Mouse (Mus musculus) spleen, adult 2 months (tissue): ENCODE results near the gene Rgs3.

Experiments used
- CTCF ChIP-seq: fragments of 200-500 bp; IDR thresholded peaks from 2 replicates; pipeline ENCODE4 v1.5.1; 2011; ENCODE audit warnings: mild to moderate bottlenecking, inconsistent platforms; ENCODE audit not compliant: insufficient read depth, insufficient read length, insufficient replicate concordance; ENCODE audit errors: extremely low read depth
- POLR2A ChIP-seq: fragments of 200-500 bp; IDR thresholded peaks from 2 replicates; pipeline ENCODE4 v1.6.1; 2011; ENCODE audit warnings: low read depth, low read length, inconsistent platforms

DNA sequence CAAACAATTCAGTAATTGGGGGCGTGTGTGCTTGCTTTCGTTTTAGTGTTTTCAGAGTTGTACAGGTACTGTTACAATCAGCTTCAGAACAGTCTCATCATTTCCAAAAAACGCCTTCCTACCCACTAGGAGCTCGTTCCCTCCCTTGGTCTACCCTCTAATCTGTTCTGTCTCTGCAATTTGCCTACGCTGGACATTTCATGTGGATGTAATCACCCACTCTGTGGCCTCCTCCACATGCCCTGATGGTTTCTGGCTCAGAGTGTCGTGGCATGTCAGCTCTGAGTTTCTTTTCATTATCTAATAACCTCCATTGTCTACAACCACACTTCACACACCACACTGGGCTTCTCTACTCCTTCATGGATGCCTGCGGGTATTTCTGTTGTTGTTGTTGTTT lies 151.5 kb downstream of the Rgs3 start:
- TF ChIP-seq CTCF (no peak), POLR2A (no peak)
